Mouse (Mus musculus): ENCODE results near the gene Fam193a.

- TF ChIP-seq CTCF (IDR thresholded peaks at IDR 0.05; ENCODE audit: low read depth, low read length): no peak
- TF ChIP-seq POLR2A (IDR thresholded peaks at IDR 0.05; ENCODE audit: insufficient read depth, low read length): no peak
- no peak for TF ChIP-seq EP300 (IDR thresholded peaks at IDR 0.05; ENCODE audit: insufficient read depth, low read depth, low read length)
Measured at GRCm38 (mm10) chr5:34336775-34337450, 32.8 kb upstream of the Fam193a start.
